Mouse (Mus musculus): ENCODE data around the gene Homer1. TPM values are rescaled to one million over a fixed set of nuclear protein-coding genes. Genes with fewer than 3 reads are reported as not detected.

Gene Homer1
- polyA plus RNA-seq, 1 experiment: 3.7 TPM

DNA sequence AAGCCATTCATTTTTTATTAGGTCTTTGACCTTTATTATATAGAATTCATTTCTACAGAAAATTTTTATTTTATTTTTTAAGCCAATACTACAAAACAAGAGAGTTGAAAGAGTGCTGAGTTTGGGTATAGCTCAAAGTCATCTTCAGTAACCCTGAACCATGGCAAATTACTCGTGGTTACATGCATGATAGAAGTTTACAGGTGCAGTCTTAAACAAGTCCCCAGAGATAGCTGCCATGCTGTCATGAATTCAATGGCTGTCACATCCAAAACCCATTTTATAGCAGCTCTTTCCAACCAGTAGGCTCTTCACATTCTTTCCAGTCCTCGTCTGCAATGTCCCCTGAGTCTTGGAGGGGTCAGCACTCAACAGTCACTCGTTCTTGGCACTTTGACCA, 26.9 kb downstream of the Homer1 start:
- Histone ChIP-seq H3K36me3 (ENCODE audit: control insufficient read depth, insufficient read depth) (no peaks in the 10 kb centered on the region), H3K4me3 (no peak overlapping the region)

DNA sequence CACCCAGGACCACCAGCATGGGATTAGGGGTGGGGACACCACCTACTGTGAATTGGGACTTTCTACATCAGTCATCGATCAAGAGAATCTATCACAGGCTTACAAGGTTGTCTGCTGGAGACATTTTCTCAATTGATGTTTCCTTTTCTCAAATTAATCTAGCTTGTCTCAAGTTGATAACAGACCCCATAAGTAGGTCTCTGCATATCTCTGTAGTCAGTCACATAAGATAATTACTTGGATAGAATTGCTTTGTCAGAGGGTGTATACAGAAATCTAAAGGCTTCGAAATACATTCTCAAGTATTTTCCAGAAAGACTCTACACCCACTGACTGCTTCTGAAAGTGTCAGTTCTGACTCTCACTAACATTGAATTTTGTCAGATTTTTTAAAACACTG, 32.3 kb downstream of the Homer1 start:
- Histone ChIP-seq H3K4me2 (ENCODE audit: low read depth) (no peak overlapping the region), H3K36me3 (ENCODE audit: control insufficient read depth, insufficient read depth) (no peaks in the 10 kb centered on the region), H3ac (ENCODE audit: control insufficient read depth, insufficient read length) (no peak overlapping the region), H3K79me2 (ENCODE audit: control insufficient read depth, insufficient read depth) (peaks cover 19% of the 10 kb centered on the region), H3K4me3 (no peak overlapping the region), H3K27me3 (ENCODE audit: control insufficient read depth, insufficient read depth, insufficient read length) (no peaks in the 10 kb centered on the region)
- TF ChIP-seq POLR2AphosphoS2 (IDR thresholded peaks at IDR 0.05; ENCODE audit: insufficient read length, low read depth) (no peak), POLR2A (IDR thresholded peaks at IDR 0.05; ENCODE audit: insufficient read length, low read depth) (no peak), USF1 (IDR thresholded peaks at IDR 0.05; ENCODE audit: low read depth) (no peak), E2F4 (IDR thresholded peaks at IDR 0.05; ENCODE audit: insufficient read depth) (no peak), MYOG (IDR thresholded peaks at IDR 0.05; ENCODE audit: control insufficient read depth in 1 of 3, insufficient read depth in 1 of 3, insufficient read length in 2 of 3, low read depth in 2 of 3) (no peak), TCF12 (IDR thresholded peaks at IDR 0.05; ENCODE audit: insufficient read depth, poor library complexity, severe bottlenecking) (no peak)

More for the DNA sequence above, 26.9 kb downstream of the Homer1 start:
- Histone ChIP-seq H3K27me3 (ENCODE audit: control insufficient read depth, insufficient read depth, insufficient read length) (no peaks in the 10 kb centered on the region), H3K79me2 (ENCODE audit: control insufficient read depth, insufficient read depth) (peaks cover 34% of the 10 kb centered on the region), H3K4me2 (ENCODE audit: low read depth) (no peak overlapping the region), H3ac (ENCODE audit: control insufficient read depth, insufficient read length) (no peak overlapping the region)
- no peak for TF ChIP-seq TCF12 (IDR thresholded peaks at IDR 0.05; ENCODE audit: insufficient read depth, poor library complexity, severe bottlenecking)
- no peak for TF ChIP-seq SRF (IDR thresholded peaks at IDR 0.05; ENCODE audit: control insufficient read depth, insufficient read length, low read depth)
- no peak for TF ChIP-seq TCF3 (IDR thresholded peaks at IDR 0.05; ENCODE audit: insufficient read length, low read depth)
- TF ChIP-seq USF1 (IDR thresholded peaks at IDR 0.05; ENCODE audit: low read depth): no peak
- TF ChIP-seq POLR2A (IDR thresholded peaks at IDR 0.05; ENCODE audit: insufficient read length, low read depth): no peak

DNA sequence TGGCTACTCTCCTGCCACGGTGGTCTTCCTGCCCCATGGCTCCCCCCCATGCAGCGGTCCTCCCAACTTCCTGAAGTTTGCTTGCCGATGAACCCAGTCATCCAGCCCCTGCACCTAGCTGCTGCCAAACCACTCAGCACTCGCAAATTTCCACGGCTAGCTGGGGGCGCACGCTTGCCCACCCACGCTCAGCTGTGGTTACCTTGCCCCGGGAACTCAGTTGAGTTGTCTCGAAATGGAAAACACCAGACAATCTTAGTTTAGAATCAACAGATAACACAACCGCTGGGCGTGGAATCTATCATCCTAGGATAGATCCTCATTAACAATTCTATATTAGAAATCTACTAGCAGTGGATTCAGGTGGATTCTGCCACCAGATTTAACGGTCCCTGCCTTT, 33.1 kb downstream of the Homer1 start:
- peaks cover 12% of the 10 kb centered on the region for H3K79me2 ChIP-seq (ENCODE audit: control insufficient read depth, insufficient read depth)
- no peak overlapping the region for H3K4me3 ChIP-seq
- no peaks in the 10 kb centered on the region for H3K36me3 ChIP-seq (ENCODE audit: control insufficient read depth, insufficient read depth)
- no peak for TF ChIP-seq MYOG (IDR thresholded peaks at IDR 0.05; ENCODE audit: control insufficient read depth in 1 of 3, insufficient read depth in 1 of 3, insufficient read length in 2 of 3, low read depth in 2 of 3)
- no peak for TF ChIP-seq TCF3 (IDR thresholded peaks at IDR 0.05; ENCODE audit: insufficient read length, low read depth)
- TF ChIP-seq POLR2A (IDR thresholded peaks at IDR 0.05; ENCODE audit: insufficient read length, low read depth): no peak
- no peak for TF ChIP-seq REST (IDR thresholded peaks at IDR 0.05; ENCODE audit: insufficient read depth, insufficient read length)
- TF ChIP-seq MAX (IDR thresholded peaks at IDR 0.05; ENCODE audit: low read depth): no peak
- TF ChIP-seq POLR2AphosphoS2 (IDR thresholded peaks at IDR 0.05; ENCODE audit: insufficient read length, low read depth): no peak
- no peak for TF ChIP-seq TCF12 (IDR thresholded peaks at IDR 0.05; ENCODE audit: insufficient read depth, poor library complexity, severe bottlenecking)
- TF ChIP-seq SRF (IDR thresholded peaks at IDR 0.05; ENCODE audit: control insufficient read depth, insufficient read length, low read depth): no peak
- no peak for TF ChIP-seq USF1 (IDR thresholded peaks at IDR 0.05; ENCODE audit: low read depth)
- no peak overlapping the region for H3ac ChIP-seq (ENCODE audit: control insufficient read depth, insufficient read length)
- no peak overlapping the region for H3K4me2 ChIP-seq (ENCODE audit: low read depth)
- H3K27me3 ChIP-seq (ENCODE audit: control insufficient read depth, insufficient read depth, insufficient read length): no peaks in the 10 kb centered on the region

DNA sequence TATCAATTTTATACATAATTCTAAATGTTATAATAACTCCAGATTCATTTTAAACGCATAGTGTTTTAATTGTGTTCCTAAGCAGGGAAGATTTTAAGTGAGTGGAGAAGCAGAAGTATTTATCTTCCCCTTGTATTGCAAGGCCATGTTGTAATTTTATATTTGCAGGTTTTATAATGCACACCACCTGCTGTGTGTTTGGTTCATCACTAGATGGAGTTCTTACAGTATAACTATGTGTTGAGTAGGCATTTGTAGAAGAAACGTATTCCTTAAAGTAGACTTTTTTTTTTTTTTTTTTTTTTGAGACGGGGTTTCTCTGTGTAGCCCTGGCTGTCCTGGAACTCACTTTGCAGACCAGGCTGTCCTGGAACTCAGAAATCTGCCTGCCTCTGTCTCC, 35.9 kb downstream of the Homer1 start:
- TF ChIP-seq TCF3 (IDR thresholded peaks at IDR 0.05; ENCODE audit: insufficient read length, low read depth): no peak
- TF ChIP-seq POLR2A (IDR thresholded peaks at IDR 0.05; ENCODE audit: insufficient read length, low read depth): no peak
- TF ChIP-seq MYOG (IDR thresholded peaks at IDR 0.05; ENCODE audit: control insufficient read depth in 1 of 3, insufficient read depth in 1 of 3, insufficient read length in 2 of 3, low read depth in 2 of 3): no peak
- TF ChIP-seq TCF12 (IDR thresholded peaks at IDR 0.05; ENCODE audit: insufficient read depth, poor library complexity, severe bottlenecking): no peak
- no peak for TF ChIP-seq CEBPB (IDR thresholded peaks at IDR 0.05; ENCODE audit: insufficient read depth, poor library complexity, severe bottlenecking)
- no peak for TF ChIP-seq SRF (IDR thresholded peaks at IDR 0.05; ENCODE audit: control insufficient read depth, insufficient read length, low read depth)
- TF ChIP-seq USF1 (IDR thresholded peaks at IDR 0.05; ENCODE audit: low read depth): no peak
- no peak for TF ChIP-seq E2F4 (IDR thresholded peaks at IDR 0.05; ENCODE audit: insufficient read depth)
- no peak overlapping the region for H3ac ChIP-seq (ENCODE audit: control insufficient read depth, insufficient read length)
- no peaks in the 10 kb centered on the region for H3K27me3 ChIP-seq (ENCODE audit: control insufficient read depth, insufficient read depth, insufficient read length)
- H3K4me2 ChIP-seq (ENCODE audit: low read depth): no peak overlapping the region
- H3K36me3 ChIP-seq (ENCODE audit: control insufficient read depth, insufficient read depth): no peaks in the 10 kb centered on the region
- H3K4me3 ChIP-seq: no peak overlapping the region
- H3K79me2 ChIP-seq (ENCODE audit: control insufficient read depth, insufficient read depth): peaks cover 4% of the 10 kb centered on the region

DNA sequence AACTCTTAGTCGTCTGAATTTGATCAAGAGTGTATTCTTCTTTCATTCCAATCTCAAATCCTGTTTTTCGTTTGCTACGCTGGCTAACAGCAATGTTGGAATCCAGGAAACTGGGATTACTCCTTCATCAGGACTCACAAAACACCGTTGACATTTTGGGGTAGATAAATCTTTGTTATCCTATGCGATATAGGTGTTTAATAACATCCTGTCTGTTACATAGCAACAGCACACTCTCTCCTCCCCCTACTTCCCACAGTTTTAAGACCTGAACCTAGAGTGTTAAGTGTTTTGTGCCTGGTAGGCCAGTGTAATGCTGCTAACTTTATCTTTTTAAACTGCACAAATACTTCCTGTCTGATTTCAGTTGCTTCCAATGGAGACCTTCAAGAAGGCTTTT, 39.0 kb downstream of the Homer1 start:
- no peak overlapping the region for H3K4me3 ChIP-seq
- H3K27me3 ChIP-seq (ENCODE audit: control insufficient read depth, insufficient read depth, insufficient read length): no peaks in the 10 kb centered on the region
- peaks cover 8% of the 10 kb centered on the region for H3K79me2 ChIP-seq (ENCODE audit: control insufficient read depth, insufficient read depth)
- peaks cover 8% of the 10 kb centered on the region for H3K36me3 ChIP-seq (ENCODE audit: control insufficient read depth, insufficient read depth)
- no peak overlapping the region for H3K4me2 ChIP-seq (ENCODE audit: low read depth)
- TF ChIP-seq POLR2AphosphoS2 (IDR thresholded peaks at IDR 0.05; ENCODE audit: insufficient read length, low read depth): no peak
- TF ChIP-seq MYOG (IDR thresholded peaks at IDR 0.05; ENCODE audit: control insufficient read depth in 1 of 3, insufficient read depth in 1 of 3, insufficient read length in 2 of 3, low read depth in 2 of 3): no peak
- TF ChIP-seq TCF3 (IDR thresholded peaks at IDR 0.05; ENCODE audit: insufficient read length, low read depth): no peak
- TF ChIP-seq MAX (IDR thresholded peaks at IDR 0.05; ENCODE audit: low read depth): no peak
- TF ChIP-seq REST (IDR thresholded peaks at IDR 0.05; ENCODE audit: insufficient read depth, insufficient read length): no peak
- TF ChIP-seq USF1 (IDR thresholded peaks at IDR 0.05; ENCODE audit: low read depth): no peak
- no peak for TF ChIP-seq MYOD1 (IDR thresholded peaks at IDR 0.05; ENCODE audit: control insufficient read depth in 1 of 3, insufficient read length in 2 of 3, low read depth in 2 of 3)
- no peak for TF ChIP-seq CEBPB (IDR thresholded peaks at IDR 0.05; ENCODE audit: insufficient read depth, poor library complexity, severe bottlenecking)
- TF ChIP-seq E2F4 (IDR thresholded peaks at IDR 0.05; ENCODE audit: insufficient read depth): no peak
- no peak for TF ChIP-seq SRF (IDR thresholded peaks at IDR 0.05; ENCODE audit: control insufficient read depth, insufficient read length, low read depth)
- no peak for TF ChIP-seq POLR2A (IDR thresholded peaks at IDR 0.05; ENCODE audit: insufficient read length, low read depth)
- TF ChIP-seq TCF12 (IDR thresholded peaks at IDR 0.05; ENCODE audit: insufficient read depth, poor library complexity, severe bottlenecking): no peak
- H3ac ChIP-seq (ENCODE audit: control insufficient read depth, insufficient read length): no peak overlapping the region
